Mouse (Mus musculus) layer of hippocampus, postnatal 25 days (tissue): ENCODE results near the gene Ghdc. TPM values are rescaled to one million over a fixed set of nuclear protein-coding genes. Genes with fewer than 3 reads are reported as not detected.
A peak's percentile ranks its signal among the peaks of the same experiment; 100 is the strongest.

Experiments
- DNase-seq, 2 experiments: peaks; one replicate each; pipeline ENCODE4 v3.0.0; 2022; ENCODE audit warnings: mixed read lengths in 2 of 2, low spot score in 1 of 2; ENCODE audit errors: extremely low spot score in 1 of 2
- total RNA-seq, 2 experiments: library from RNA; stranded (reverse); gene quantifications; 2 replicates each; pipeline ENCODE4 v1.2.3; 2021

Ghdc gene
- total RNA-seq, 2 experiments from 2014 or later, result 5.2 to 6.8 TPM

DNA sequence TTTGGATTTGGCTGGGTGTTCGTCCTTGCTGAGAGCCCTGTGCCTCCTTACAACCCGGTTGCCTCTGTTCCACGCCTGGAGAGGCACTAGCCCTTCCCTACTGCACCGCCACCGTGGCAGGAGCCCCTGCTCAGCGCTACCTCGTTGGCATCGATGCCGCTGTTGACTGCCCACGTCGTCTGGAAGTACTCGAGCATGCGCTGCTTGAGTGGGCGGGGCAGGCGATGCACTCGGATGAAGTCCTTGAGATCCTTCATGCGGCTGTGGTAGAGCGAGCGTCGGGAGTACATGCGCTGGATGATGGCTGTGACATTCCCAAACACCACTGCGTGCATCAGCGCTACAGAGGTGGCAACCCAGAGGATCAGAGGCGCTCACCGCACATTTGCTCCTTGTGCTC lies 21.3 kb downstream of the Ghdc start:
- no peak for DNase-seq

- no peak for DNase-seq
These were observed 22.1 kb downstream of the Ghdc start for GRCm38 (mm10) chr11:100748620-100749019.

DNA sequence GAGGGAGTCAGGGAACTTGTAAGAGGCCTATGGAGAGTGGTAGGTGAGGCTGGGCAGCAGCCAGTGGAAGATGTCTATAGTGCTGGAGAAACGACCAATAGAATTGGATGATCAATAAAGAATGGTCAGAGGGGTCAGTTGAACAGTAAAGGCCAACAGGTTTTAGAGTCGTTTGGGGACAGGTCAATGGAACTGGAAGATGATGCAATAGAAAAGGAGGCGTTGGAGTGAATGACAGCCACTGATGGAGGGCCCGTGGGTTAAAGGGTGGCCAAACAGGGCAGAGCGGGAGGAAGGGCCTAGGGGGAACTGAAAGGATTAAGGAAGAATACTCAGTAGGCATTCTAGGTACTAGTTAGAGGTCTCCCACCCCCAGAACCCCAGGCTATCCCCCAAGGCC lies 23.6 kb downstream of the Ghdc start:
- no peak for DNase-seq

DNA sequence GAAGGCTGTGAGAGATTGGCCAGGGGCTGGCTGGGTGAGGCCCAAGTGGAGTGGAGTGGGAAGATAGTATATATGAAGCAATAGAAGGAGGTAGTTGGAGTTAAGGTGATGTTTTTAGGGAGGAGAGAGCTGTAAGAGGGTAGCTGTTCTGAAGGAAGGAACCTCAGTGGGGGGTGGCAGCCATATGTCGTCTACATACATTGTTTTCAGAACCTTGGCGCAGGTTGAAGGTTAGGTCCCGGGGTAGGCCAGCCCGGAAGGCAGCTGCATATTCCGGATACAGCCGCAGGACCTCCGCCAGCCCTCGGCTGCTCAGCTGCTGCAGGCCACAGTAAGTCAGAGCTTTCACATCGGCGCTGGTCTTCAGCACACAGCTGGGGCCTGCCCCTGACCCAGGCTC lies 24.2 kb downstream of the Ghdc start:
- no peak for DNase-seq

- peak; percentile 29 to 58 for DNase-seq
These were observed 25.7 kb downstream of the Ghdc start for GRCm38 (mm10) chr11:100745085-100745484.

GRCm38 (mm10) chr11:100741348-100741747 lies 29.4 kb downstream of the Ghdc start:
- no peak for DNase-seq

DNA sequence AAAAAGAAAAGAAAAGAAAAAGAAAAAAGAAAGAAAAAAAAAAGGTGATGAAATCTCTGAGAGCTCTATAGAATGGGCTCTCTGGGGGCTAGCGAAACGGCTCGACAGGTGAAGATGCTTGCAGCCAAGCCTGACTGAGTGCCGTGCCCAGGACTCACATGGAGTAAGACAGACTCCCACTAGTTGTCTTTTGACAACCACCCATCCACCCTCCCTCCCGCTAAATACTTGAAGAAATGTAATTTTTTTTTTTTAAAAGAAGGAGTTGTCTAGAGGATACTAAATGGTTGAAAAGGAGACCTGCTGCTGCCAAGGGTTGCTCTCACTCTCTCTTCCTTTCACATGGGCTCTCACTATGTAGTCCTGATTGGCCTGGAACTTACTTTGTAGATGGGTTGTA lies 32.0 kb downstream of the Ghdc start:
- DNase-seq, result no peak

GRCm38 (mm10) chr11:100738066-100738604 lies 32.6 kb downstream of the Ghdc start, which contains the start of gene Rab5c:
Gene Rab5c, minus strand, starts transcription at chr11:100738215.
- peak; percentile 90 to 93 for DNase-seq

- no peak for DNase-seq
These were observed 33.5 kb downstream of the Ghdc start for GRCm38 (mm10) chr11:100737105-100737733.

- DNase-seq, result no peak
These were observed 34.0 kb downstream of the Ghdc start for GRCm38 (mm10) chr11:100736746-100737080.

GRCm38 (mm10) chr11:100735954-100736745 lies 34.6 kb downstream of the Ghdc start:
- no peak for DNase-seq

DNA sequence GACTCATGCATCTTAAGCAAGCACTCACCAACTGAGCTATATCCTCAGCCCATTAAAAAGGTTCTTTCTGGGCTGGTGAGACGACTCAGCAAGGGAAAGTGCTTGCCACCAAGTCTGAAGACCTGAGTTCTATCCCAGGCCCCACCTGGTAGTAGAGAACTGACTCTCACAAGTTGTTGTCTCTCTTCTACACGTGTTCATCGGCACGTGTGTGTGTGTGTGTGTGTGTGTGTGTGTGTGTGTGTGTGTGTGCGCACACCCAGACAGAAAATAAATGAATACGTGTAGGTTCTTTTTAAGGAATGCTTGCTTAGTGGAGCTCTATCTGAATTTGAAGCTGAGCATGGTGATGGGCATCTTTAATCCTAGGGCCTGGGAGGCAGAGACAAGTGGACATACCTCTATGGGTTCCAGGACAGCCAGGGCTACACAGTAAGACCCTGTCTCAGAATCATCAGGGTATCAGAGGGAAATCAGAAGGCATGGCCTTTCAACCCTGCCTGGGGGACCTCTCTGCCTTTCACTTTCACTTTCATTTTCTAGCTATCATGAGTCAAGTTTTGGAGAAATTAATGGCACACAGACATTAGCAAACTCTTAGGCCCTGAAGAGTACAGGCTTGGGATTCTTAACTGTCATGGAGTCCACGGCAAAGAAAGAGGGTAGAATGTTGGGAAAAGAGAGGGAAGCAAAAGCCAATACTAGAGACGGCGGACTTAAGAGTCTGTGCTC lies 35.5 kb downstream of the Ghdc start:
- no peak for DNase-seq

DNA sequence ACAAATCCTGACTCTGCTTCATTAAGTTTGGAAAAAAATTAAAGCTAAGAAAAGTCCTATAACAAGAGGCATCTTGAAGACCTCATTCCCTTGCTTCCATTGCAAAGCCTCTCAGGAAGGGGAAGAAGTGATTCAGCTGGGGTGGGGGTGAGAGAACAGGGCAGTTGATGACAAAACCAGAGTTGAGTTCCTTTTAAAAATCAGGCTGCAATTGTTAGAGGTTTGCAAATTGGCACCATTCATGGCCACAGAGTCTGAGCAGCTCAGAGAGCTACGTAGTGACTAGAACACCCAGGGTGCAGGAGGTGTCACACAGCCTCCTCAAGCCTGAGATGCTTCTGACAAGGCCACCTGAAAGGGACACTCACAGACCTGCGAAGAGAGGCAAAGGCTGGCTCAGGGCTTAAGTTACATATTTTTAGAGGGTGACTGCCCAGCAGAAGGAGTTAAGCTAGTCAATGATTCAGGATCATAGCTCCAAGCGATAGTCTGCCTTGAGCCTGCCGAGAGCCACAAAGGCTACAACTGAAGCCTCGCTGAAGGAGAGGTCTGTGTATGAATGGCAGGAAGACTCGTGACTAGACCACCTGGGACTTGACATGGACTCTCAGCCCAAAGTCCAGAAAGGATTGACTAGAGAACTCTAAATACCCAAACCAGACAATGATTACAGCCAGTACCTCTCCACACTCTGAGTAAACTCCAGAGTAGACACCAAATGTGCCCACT lies 40.1 kb downstream of the Ghdc start:
- DNase-seq, result no peak

- no peak for DNase-seq
These were observed 40.8 kb downstream of the Ghdc start for GRCm38 (mm10) chr11:100729976-100730375.

- no peak for DNase-seq
These were observed 42.2 kb downstream of the Ghdc start for GRCm38 (mm10) chr11:100728601-100729000.

DNA sequence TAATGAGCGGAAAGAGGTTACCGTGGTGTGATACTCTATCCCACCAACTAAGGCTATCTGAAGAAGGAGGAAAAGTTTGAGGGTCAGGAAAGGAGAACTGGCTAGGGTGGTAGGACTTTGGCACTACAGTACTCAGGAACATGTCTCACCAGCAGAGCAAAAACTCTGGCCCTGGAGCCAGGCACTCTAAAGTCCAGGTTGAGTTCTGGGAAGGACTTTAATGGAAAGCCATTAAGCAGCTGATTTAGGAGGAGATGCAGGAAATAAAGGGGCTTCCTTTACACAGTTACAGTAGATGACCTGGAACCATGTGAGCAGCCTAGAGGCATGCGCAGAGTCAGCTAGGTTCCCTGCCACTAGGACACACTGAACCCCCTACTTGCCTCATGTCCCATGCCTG lies 43.6 kb downstream of the Ghdc start:
- no peak for DNase-seq

GRCm38 (mm10) chr11:100724919-100725512 lies 45.7 kb downstream of the Ghdc start:
- DNase-seq, result no peak

- no peak for DNase-seq
These were observed 48.2 kb downstream of the Ghdc start for GRCm38 (mm10) chr11:100722493-100723028.

GRCm38 (mm10) chr11:100721776-100722492 lies 48.8 kb downstream of the Ghdc start:
- no peak for DNase-seq
